Mouse (Mus musculus) forebrain, embryonic 12.5 days (tissue): ENCODE measurements around the gene Heca. TPM values are rescaled to one million over a fixed set of nuclear protein-coding genes. Genes with fewer than 3 reads are reported as not detected.

Experiments used
- ATAC-seq: fragments of 200-750 bp; cut with Nextera tagmentation; 2 replicates; pipeline ENCODE4 v1.8.0; 2017; ENCODE audit warnings: moderate TSS enrichment; ENCODE audit not compliant: low FRiP score
- H3K27ac ChIP-seq: fragments of 300-500 bp; sonication (generic); 2 replicates; pipeline ENCODE4 v1.5.1; 2016; ENCODE audit warnings: mild to moderate bottlenecking
- H3K27me3 ChIP-seq: fragments of 300-500 bp; sonication (generic); 2 replicates; pipeline ENCODE4 v1.6.1; 2016; ENCODE audit warnings: mild to moderate bottlenecking
- H3K36me3 ChIP-seq: fragments of 300-500 bp; sonication (generic); replicated peaks from 2 replicates; pipeline ENCODE4 v1.6.1; 2016; ENCODE audit warnings: mild to moderate bottlenecking
- H3K4me1 ChIP-seq: fragments of 300-500 bp; sonication (generic); 2 replicates; pipeline ENCODE4 v1.6.1; 2016
- H3K4me2 ChIP-seq: fragments of 300-500 bp; sonication (generic); 2 replicates; pipeline ENCODE4 v1.6.1; 2016; ENCODE audit warnings: mild to moderate bottlenecking, moderate library complexity
- H3K4me3 ChIP-seq: fragments of 300-500 bp; sonication (generic); replicated peaks from 2 replicates; pipeline ENCODE4 v1.5.1; 2016; ENCODE audit warnings: mild to moderate bottlenecking
- H3K9ac ChIP-seq: fragments of 300-500 bp; sonication (generic); 2 replicates; pipeline ENCODE4 v1.6.1; 2016; ENCODE audit warnings: mild to moderate bottlenecking
- H3K9me3 ChIP-seq: fragments of 300-500 bp; sonication (generic); 2 replicates; pipeline ENCODE4 v1.6.1; 2016
- WGBS: fragments of 180-500 bp; shearing (Covaris S2); methylation state at CpG from one replicate; pipeline ENCODE4 v1.1.7; 2016; 5-methylcytosine and 5-hydroxymethylcytosine counted together
- polyA plus RNA-seq: library from polyadenylated mRNA; unstranded; fragments of >200 nt; fragmentation: Nextera tagmentation; extraction: Ambion mirVana; gene quantifications from 2 replicates; pipeline ENCODE4 v1.2.1, GENCODE M21; 2016

The Heca gene
- polyA plus RNA-seq, 1 experiment from 2014 or later, result 5.7 TPM

GRCm38 (mm10) chr10:17878002-17878919 lies 69.6 kb downstream of the Heca start:
- H3K9ac ChIP-seq, result no peak overlapping the region
- no peak overlapping the region for H3K4me2 ChIP-seq
- no peak overlapping the region for H3K27ac ChIP-seq
- H3K36me3 ChIP-seq, result no peaks in the 10 kb centered on the region
- WGBS, result 59% methylated on average over 8 of the region's 8 CpGs
- ATAC-seq, result 0 out of 2 replicates have a peak, but pooled peaks have one; percentile 23
- H3K4me1 ChIP-seq, result peaks cover 4% of the 10 kb centered on the region; the same call in 1 of the 2 replicates
- H3K9me3 ChIP-seq, result no peaks in the 10 kb centered on the region
- no peaks in the 10 kb centered on the region for H3K27me3 ChIP-seq
- no peak overlapping the region for H3K4me3 ChIP-seq

- 29% methylated on average over 5 of the region's 5 CpGs for WGBS
- Histone ChIP-seq H3K27ac (no peak overlapping the region), H3K4me2 (no peak overlapping the region), H3K4me1 (peaks cover 3% of the 10 kb centered on the region; the same call in 1 of the 2 replicates), H3K9me3 (no peaks in the 10 kb centered on the region), H3K36me3 (no peaks in the 10 kb centered on the region), H3K27me3 (no peaks in the 10 kb centered on the region), H3K9ac (no peak overlapping the region), H3K4me3 (no peak overlapping the region)
- ATAC-seq, result peak; percentile 91
Observed at GRCm38 (mm10) chr10:17869822-17870662, 77.8 kb downstream of the Heca start.

DNA sequence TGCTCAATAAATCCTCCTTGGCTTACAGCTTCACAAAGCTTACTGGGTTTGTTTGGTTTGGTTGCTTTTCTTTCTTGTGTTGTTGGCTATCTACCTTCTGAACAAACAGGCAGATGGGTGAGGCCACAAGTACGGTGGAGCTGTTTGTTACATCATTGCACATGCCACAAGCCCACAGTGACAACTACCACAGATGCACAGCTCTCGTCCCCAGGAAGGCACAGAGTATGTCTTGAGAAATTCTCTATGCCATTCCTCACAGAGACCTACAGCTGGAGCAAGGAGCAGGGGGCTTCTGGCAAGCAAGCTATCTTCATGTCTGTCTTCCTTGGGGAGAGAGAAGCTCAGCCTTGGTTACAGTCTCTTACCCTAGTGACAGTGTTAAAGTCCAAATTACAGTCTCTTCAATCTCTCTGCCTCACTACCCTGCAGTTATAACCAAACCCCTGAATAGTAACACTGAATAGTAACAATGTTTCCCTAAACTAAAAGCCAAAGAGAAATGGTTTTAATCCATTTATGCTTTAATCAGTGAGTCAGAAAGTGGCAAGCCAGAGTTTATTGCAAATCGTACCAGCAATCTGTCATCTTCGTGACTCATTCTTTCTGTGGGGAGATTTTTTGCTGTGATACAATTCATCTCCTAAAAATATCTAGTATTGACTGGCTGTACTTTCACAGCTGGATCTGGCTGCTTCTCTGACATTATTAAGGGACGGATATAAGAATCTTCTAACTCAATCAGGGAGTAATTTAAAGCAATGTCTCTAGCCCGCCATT lies 87.0 kb downstream of the Heca start:
- no peaks in the 10 kb centered on the region for H3K36me3 ChIP-seq
- H3K4me1 ChIP-seq, result no peaks in the 10 kb centered on the region
- H3K4me3 ChIP-seq, result no peak overlapping the region
- no peaks in the 10 kb centered on the region for H3K9me3 ChIP-seq
- no peak overlapping the region for H3K4me2 ChIP-seq
- H3K27ac ChIP-seq, result no peak overlapping the region
- no peak overlapping the region for H3K9ac ChIP-seq
- no peak for ATAC-seq
- no peaks in the 10 kb centered on the region for H3K27me3 ChIP-seq
- 85% methylated on average over 6 of the region's 6 CpGs for WGBS

- Histone ChIP-seq H3K4me2 (no peak overlapping the region), H3K9ac (no peak overlapping the region), H3K4me1 (no peaks in the 10 kb centered on the region), H3K36me3 (no peaks in the 10 kb centered on the region), H3K4me3 (no peak overlapping the region), H3K27ac (no peak overlapping the region), H3K27me3 (no peaks in the 10 kb centered on the region), H3K9me3 (no peaks in the 10 kb centered on the region)
- no peak for ATAC-seq
- 89% methylated on average over 9 of the region's 9 CpGs for WGBS
Observed at GRCm38 (mm10) chr10:17857647-17858261, 90.1 kb downstream of the Heca start.

DNA sequence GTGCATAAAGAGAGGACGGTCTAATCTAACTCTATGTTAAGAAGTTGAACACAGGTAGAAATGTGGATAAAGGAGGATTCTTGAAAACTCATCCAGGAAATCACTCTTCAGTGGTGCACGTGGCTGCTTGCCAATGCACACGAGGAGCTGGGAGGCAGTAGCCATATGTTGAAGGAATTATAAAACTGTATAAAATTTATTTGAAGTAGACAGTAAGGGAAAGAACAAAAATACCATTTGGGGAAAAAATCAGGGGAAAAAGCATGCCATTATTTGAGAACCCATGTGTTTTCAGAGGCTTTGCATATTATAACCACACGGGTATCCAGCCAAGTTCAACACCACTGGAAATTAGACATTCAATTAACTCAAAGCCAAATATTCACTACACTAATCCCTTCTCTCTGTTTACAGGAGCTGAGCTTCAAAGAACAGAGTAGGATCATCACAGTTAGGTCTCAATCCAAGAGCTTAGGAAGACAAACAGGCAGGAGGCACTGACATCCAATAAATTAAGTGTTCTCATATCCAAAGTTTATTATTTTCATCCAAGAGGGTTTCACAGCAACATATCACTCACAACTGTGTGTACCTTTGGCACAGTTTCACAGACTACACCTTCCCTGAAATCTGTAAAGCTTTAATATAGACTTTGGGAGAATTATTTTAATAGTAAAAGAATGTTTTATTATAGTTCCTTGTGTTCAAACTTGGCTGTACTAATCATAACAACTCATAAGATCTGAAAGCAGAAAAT lies 102.9 kb downstream of the Heca start:
- Histone ChIP-seq H3K27ac (no peak overlapping the region), H3K9ac (no peak overlapping the region), H3K9me3 (no peaks in the 10 kb centered on the region), H3K4me1 (no peaks in the 10 kb centered on the region), H3K4me3 (no peak overlapping the region), H3K27me3 (no peaks in the 10 kb centered on the region), H3K4me2 (no peak overlapping the region), H3K36me3 (no peaks in the 10 kb centered on the region)
- ATAC-seq, result no peak
- 67% methylated on average over 4 of the region's 4 CpGs for WGBS

DNA sequence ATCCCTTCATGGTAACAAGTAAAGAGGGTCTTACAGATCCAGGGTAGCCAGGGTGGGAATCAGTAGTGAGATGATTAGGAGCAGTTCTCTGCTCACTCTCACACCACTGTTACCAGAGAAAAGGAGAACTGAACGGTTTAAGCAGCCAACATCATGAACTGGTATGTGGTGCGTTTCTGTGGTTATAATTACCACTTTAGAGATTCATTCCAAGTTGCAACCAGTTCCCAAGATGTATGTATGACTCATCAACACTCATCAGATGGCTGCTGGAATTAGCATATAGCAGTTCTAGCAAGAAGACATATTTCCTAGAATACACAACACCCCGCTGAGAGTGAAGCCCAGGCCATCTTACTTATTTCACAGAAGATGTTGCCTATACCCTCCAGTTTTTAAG lies 105.8 kb downstream of the Heca start:
- 93% methylated on average over 3 of the region's 3 CpGs for WGBS
- no peaks in the 10 kb centered on the region for H3K9me3 ChIP-seq
- H3K4me2 ChIP-seq, result no peak overlapping the region
- no peak overlapping the region for H3K9ac ChIP-seq
- no peaks in the 10 kb centered on the region for H3K4me1 ChIP-seq
- no peak for ATAC-seq
- H3K36me3 ChIP-seq, result no peaks in the 10 kb centered on the region
- no peak overlapping the region for H3K4me3 ChIP-seq
- H3K27ac ChIP-seq, result no peak overlapping the region
- no peaks in the 10 kb centered on the region for H3K27me3 ChIP-seq

- 84% methylated on average over 1 of the region's 1 CpGs for WGBS
- H3K27me3 ChIP-seq, result no peaks in the 10 kb centered on the region
- H3K4me3 ChIP-seq, result no peak overlapping the region
- no peak overlapping the region for H3K27ac ChIP-seq
- peaks cover 6% of the 10 kb centered on the region for H3K4me1 ChIP-seq
- H3K36me3 ChIP-seq, result no peaks in the 10 kb centered on the region
- H3K9ac ChIP-seq, result no peak overlapping the region
- H3K9me3 ChIP-seq, result no peaks in the 10 kb centered on the region
- no peak overlapping the region for H3K4me2 ChIP-seq
- ATAC-seq, result no peak
Observed at GRCm38 (mm10) chr10:17836275-17836674, 111.6 kb downstream of the Heca start.

DNA sequence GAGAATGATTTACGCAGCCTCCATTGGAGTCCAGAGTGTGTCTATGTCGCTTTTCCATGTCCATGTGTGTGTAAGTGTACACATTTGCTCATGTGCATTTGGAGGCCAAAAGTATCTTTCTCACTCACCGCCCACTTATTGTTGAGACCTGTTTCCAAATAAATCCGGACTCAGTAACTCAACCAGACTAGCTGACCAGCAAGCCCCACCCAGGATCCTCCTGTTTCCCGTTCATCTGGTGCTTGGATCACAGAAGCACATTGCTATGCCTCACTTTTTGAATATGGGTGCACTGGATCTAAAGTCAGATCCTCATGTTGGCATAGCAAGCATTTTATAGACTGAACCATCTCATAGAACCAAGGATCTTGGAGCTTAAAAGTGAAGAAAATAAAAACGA lies 112.8 kb downstream of the Heca start:
- ATAC-seq, result no peak
- Histone ChIP-seq H3K36me3 (no peaks in the 10 kb centered on the region), H3K27ac (no peak overlapping the region), H3K27me3 (0 out of 2 replicates have a peak, but pooled peaks cover 2% of the 10 kb centered on the region), H3K4me3 (no peak overlapping the region), H3K9me3 (no peaks in the 10 kb centered on the region), H3K9ac (no peak overlapping the region), H3K4me1 (peaks cover 11% of the 10 kb centered on the region), H3K4me2 (no peak overlapping the region)
- 91% methylated on average over 6 of the region's 6 CpGs for WGBS

DNA sequence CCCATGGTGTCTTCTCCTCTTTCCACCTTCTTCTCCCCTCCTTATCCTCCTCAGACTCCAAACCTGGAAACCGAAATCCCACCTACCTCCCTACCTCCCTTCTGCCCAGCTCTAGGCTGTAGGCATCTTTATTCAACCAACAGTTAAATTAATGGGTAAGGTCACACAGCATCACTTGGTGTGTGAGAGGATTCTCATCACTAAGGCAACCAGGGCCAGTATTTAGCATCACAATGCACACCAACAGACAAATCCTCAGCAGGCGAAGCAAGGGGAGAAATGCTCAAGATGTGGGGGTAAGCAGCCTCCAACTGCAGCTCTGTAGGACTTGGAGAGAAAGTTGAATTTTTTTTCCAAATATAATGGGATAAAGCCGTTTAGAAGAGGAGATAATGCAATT lies 116.8 kb downstream of the Heca start:
- no peak overlapping the region for H3K4me2 ChIP-seq
- 16% methylated on average over 3 of the region's 3 CpGs for WGBS
- H3K27me3 ChIP-seq, result 0 out of 2 replicates have a peak, but pooled peaks cover 2% of the 10 kb centered on the region
- H3K9ac ChIP-seq, result no peak overlapping the region
- no peak overlapping the region for H3K27ac ChIP-seq
- no peaks in the 10 kb centered on the region for H3K9me3 ChIP-seq
- no peaks in the 10 kb centered on the region for H3K36me3 ChIP-seq
- H3K4me1 ChIP-seq, result peaks cover 22% of the 10 kb centered on the region
- H3K4me3 ChIP-seq, result no peak overlapping the region
- no peak for ATAC-seq

- H3K4me3 ChIP-seq, result no peak overlapping the region
- H3K36me3 ChIP-seq, result no peaks in the 10 kb centered on the region
- peaks cover 22% of the 10 kb centered on the region for H3K4me1 ChIP-seq
- H3K27me3 ChIP-seq, result 0 out of 2 replicates have a peak, but pooled peaks cover 2% of the 10 kb centered on the region
- no peak overlapping the region for H3K9ac ChIP-seq
- no peak overlapping the region for H3K27ac ChIP-seq
- no peak overlapping the region for H3K4me2 ChIP-seq
- H3K9me3 ChIP-seq, result no peaks in the 10 kb centered on the region
- 91% methylated on average over 4 of the region's 4 CpGs for WGBS
- no peak for ATAC-seq
Observed at GRCm38 (mm10) chr10:17829205-17829604, 118.7 kb downstream of the Heca start.

GRCm38 (mm10) chr10:17827391-17827790 lies 120.5 kb downstream of the Heca start:
- H3K9me3 ChIP-seq, result no peaks in the 10 kb centered on the region
- peak overlapping the region; percentile 38; the same call in 1 of the 2 replicates for H3K27ac ChIP-seq
- 0 out of 2 replicates have a peak, but pooled peaks cover 2% of the 10 kb centered on the region for H3K27me3 ChIP-seq
- under 1% methylated on average over 12 of the region's 12 CpGs for WGBS
- peak overlapping the region; percentile 42 for H3K4me2 ChIP-seq
- peaks cover 22% of the 10 kb centered on the region for H3K4me1 ChIP-seq
- ATAC-seq, result peak; percentile 55; the same call in 1 of the 2 replicates
- H3K36me3 ChIP-seq, result no peaks in the 10 kb centered on the region
- no peak overlapping the region for H3K9ac ChIP-seq
- no peak overlapping the region for H3K4me3 ChIP-seq
